Mouse (Mus musculus): ENCODE measurements around the gene Sirt6.
"Not testable (repeated sequence)": the region's sequence is repeated elsewhere in the genome, so short reads cannot be mapped to it uniquely, and the experiment has no call there.

Sirt6 gene

DNA sequence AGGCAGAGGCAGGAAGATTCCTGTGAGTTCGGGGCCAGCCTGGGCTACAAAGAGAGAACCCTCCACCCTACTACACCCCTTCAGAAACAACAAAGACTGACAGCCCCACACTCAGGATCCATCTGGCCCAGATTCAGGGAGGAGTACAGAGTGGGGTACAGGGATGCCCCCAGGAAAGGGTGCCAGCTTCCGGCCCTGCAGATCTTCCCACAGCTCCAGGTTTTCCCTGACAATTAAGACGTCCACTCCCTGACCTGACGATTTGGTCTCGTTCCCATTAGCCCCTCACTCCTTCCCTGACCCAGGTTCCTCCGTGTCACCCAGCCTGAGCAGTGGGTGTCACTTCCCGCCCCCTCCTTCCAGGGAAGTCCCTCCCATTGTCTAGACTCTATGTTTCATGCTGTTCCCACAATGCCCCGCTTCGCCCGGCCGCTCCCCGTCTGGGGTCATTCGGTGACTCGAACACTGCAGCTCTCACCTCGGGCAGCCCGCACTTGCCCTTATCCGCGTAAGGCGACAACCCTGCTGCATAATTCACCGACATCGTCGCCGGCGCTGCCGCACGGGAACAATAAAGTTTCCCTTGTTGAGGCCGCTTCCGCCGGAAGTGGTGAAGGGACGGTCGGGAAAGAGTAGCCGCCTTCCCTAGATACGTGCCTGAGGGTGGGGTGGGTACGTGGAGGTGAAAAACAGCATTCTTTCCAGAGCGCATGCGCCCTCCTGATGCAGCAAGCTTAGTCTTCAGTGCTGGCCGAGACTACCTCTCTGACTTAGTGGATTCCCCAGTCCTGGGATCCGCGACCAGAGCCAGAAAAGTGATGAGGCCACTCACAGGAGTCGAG lies at the start of gene Sirt6:
Gene Sirt6 (minus strand): TSS at position 804 of the 842 bp plus-strand sequence.
- DNase-seq (ENCODE audit: low spot score): peak; percentile 92

DNA sequence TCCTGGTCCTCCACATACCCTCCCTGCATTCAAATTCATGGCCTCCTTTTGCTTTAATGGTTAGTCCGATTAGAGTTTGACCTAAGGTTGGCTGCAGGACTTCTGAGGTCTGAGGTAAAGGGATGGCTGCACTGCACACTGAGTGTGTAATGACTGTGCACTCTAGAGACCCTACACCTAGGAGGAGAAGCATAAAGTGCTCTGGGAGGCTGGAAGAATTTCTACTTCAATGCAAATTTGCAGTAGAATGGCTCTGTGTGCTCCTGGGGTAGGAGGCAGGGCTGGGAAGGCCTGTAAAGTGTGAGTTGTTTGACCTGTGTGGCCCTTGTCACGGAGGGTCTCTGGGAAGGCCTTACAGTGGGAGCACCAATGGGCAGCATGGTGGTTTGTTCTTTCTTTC lies 28.6 kb upstream of the Sirt6 start:
- no peak for DNase-seq (ENCODE audit: low spot score)

DNA sequence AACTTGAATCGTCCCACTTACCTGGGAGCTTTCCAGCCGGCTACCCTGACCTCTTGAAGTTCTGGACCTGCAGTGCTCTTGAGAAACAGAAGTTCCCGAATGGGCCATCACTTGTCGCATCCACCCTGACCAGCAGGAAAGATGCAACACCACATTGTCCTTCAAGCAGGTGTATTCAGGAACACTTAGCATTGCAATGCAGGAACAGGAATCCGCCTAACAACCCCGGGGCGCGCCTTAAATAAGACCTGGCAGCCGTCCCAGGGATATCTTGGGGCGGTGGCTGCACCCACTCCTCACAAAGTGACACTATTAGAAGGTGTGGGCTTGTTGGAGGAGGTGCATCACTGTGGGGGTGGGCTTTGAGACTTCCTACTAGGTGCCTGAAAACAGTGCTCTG lies 27.6 kb upstream of the Sirt6 start:
- DNase-seq (ENCODE audit: low spot score): no peak

DNA sequence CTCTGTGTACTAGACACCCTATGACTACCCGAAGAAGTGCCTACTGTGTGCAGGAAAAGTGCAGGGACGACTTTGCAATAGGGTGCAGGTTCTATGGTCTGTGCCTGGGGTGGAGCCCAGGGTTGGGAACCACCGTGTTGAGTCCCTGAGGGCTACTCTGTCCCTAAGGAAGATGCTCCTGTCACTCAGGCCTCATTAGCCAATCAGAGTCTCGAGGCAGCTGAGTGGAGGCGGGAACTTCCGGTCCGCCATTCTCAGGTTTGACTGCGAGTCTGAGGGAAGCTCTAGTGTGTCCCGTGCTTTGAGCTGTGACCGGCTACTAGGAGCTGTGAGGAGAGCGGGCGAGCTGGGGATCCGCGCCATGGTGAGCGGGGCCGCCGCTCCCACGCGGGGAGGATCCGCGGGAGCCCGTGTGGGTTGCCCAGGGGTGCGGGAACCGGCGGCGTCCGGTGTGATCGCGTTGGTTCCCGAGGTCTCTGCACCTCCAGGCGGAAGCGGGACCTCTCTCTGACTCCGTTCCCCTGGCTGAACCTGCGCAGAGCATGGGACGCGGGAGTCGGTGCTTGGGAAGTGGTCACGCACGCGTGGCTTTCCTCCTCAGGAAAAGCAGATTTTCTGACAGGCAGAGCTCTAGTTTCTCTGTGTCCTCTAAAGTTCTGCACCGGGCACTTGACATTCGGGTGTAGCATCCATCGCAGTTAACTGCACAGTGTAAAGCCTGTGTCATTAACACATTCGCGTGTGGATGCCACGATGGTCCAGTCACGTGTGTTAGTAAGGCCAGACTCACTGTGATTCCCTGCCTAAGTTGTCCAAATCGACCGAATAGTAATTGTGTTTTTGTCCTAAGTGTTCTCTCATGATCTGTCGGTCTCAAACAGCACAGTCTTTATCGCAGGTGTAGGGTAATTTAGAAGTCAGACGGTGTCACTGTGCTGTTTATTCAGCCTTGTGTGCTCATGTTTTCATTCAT lies 21.5 kb upstream of the Sirt6 start, which contains the start of gene Gm10778:
Gene Gm10778 (plus strand): TSS at position 257 of the 973 bp plus-strand sequence.
- DNase-seq (ENCODE audit: low spot score): peak; percentile 69

DNA sequence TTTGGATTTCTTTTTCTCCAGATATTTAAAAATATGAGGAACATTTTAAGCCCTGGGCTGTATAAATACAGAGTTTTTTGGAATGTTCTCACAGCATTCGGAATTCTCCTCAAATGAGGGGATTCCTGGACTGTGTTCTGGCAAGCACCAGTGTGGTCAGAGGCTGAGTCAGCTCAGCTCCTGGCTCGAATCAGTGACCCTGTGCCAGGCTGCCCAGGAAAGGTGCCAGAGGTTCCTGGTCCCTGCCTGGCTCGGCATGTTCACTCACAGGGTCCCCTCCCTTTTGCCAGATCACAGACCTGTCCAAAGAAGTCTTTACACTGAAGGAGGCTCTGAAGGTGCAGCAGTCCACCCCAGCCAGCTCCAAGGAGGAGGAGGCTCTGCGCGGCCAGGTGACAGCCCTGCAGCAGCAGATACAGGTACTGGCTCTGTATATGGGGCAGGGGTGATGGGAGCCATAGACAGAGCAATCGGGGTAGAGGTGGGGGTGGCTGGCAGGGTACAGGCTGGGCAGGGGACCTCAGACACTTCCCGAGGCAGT lies 18.5 kb upstream of the Sirt6 start:
- DNase-seq (ENCODE audit: low spot score): no peak

- DNase-seq (ENCODE audit: low spot score): no peak
These were observed 17.8 kb upstream of the Sirt6 start for GRCm38 (mm10) chr10:81645391-81645790.

GRCm38 (mm10) chr10:81644716-81645115 lies 17.1 kb upstream of the Sirt6 start:
- no peak for DNase-seq (ENCODE audit: low spot score)

- no peak for DNase-seq (ENCODE audit: low spot score)
These were observed 16.6 kb upstream of the Sirt6 start for GRCm38 (mm10) chr10:81644162-81644561.

GRCm38 (mm10) chr10:81643449-81644055 lies 16.0 kb upstream of the Sirt6 start:
- DNase-seq (ENCODE audit: low spot score): peak; percentile 96

GRCm38 (mm10) chr10:81642648-81643448 lies 15.3 kb upstream of the Sirt6 start:
- no peak for DNase-seq (ENCODE audit: low spot score)

DNA sequence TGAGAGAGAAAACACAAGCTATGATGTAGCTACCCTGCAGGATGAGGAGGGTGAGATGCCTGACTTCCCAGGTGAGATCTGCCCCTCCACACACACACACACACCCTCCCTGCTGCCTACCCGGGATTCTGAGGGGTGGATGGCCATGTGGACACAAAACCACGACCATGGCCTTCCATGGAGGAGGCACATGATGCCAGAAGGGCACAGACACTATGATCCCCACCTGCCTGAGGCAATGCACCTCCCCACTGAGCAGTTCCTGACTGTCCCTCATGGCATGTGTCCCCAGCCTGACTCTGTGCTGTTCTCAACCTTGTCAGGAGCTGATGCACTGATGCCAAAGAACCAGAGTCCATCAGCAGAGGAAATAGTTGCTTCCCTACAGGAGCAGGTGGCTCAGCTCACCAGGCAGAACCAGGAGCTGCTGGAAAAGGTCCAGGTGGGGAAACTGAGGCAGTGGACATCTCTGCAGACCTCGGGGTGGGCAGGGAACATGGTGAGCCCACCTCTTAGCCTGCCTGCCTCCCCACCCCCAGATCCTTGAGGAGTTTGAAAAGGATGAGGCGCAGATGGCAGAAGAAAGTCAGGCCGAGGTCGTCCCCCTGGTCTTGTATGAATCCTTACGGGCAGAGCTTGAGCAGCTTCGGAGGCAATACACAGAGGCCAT lies 14.5 kb upstream of the Sirt6 start:
- DNase-seq (ENCODE audit: low spot score): no peak

DNA sequence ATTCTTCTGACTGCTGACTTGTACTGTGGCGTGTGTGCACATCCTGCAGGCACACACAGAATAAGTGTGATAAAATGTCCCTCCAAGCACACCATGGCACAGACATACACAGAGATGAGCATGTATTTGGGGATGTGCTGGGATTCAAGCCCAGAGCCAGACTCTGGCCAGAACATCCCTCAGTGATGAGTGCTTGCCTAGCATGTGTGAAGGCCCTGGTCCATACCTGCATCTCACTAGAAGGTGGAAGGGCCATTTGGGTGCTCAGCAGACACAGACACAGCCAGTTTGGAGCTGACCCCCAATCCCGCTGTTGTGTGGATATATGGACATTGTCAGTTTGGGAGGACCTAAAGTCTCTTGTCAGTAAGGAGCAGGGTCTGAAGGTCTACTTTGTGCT lies 14.0 kb upstream of the Sirt6 start:
- DNase-seq (ENCODE audit: low spot score): no peak

- DNase-seq (ENCODE audit: low spot score): not testable (repeated sequence)
These were observed 13.2 kb upstream of the Sirt6 start for GRCm38 (mm10) chr10:81640825-81641224.

GRCm38 (mm10) chr10:81638101-81638500 lies 10.5 kb upstream of the Sirt6 start:
- DNase-seq (ENCODE audit: low spot score): no peak

GRCm38 (mm10) chr10:81636338-81636737 lies 8.7 kb upstream of the Sirt6 start:
- no peak for DNase-seq (ENCODE audit: low spot score)

DNA sequence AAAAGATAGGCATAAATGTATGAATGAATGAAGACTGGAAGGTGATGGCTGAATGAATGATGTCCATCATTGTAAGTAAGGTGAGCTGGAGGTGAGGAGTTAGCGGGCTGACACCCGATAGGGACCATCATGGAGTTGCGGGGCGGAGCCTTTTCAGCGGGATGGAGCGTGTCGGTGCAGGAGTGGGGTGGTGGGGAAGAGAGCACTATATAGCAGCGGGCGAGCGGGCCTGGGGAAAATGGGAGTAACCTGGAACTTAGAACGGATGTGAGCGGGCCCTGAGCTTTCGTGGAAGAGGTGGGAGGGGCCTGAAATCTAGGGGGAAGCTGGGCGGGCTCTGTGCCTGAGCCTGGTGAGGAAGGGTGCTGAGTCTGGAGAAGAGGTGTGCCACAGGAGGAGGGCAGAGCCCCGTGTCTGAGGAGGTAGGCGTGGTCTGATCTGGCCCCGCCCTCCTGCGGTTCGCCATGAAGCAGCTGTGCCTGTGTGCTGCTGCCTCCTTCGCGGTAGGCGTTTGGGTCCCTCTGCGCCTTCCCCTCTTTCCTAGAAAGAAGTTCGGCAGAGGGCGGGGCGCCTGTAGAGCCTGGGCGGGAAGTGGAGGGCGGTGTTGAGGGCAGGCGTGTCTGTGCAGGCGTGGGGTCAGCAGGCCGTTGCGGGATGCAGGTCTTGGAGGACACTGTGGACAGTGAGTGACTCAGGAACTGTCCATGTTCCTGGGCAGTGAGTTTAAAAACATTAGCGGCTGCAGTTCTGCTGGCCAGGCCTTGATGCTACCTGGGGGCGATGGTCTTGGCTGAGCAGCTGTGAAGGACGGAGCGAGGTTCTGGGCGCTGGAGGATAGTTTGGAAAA lies 5.9 kb upstream of the Sirt6 start:
- DNase-seq (ENCODE audit: low spot score): peak; percentile 86

- DNase-seq (ENCODE audit: low spot score): no peak
These were observed 793 bp upstream of the Sirt6 start, which contains the start of gene Ankrd24 for GRCm38 (mm10) chr10:81628390-81628789. TSS of gene Ankrd24 (plus strand) at chr10:81628540.

DNA sequence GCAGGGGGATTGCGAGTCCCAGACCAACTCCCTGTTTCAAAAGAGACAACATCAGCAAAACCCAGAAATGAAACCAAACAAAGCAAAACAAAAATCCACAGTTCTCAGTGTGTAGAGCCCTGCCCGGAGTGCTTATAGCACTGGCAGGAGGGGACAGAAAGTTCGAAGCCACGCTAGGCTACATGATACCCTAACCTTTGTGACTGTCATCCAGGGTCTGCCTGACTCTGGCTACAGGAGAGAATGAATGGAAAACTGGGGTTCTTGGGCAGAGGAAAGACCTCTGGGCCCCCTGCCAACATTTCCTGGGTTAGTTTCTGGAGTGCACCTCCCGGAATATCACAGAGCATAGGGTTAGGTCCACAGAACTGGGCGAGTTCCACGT lies 231 bp upstream of the Sirt6 start:
- DNase-seq (ENCODE audit: low spot score): no peak
